Mouse (Mus musculus): Measurements from ENCODE around the gene Dnaaf5.

DNA sequence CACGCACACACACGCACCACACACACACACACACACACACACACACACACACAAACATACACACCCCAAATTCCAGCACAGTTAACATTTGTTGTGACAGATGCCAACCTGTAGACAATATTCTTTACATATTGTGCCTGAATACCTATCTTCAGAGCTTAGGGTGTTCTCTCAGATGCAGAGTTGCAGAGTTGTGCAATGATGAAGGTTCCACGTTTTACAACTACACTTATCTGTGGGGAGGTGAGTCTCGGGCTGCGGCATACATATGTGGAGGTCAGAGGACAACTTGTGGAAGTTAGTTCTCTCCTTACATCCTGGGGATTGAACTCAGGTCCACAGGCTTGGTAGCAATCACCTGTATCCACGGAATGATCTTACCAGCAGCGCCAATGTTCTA is 34.5 kb upstream of the Dnaaf5 start:
- TF ChIP-seq GATA1 (IDR thresholded peaks at IDR 0.05; ENCODE audit: borderline replicate concordance, low read length), result no peak
- TF ChIP-seq FLI1 (IDR thresholded peaks at IDR 0.05; ENCODE audit: low read length), result no peak

Measured in megakaryocyte, embryonic 14.5 days (primary cell).